Mouse (Mus musculus) heart, postnatal 4 days (tissue): ENCODE measurements around the gene Mogat2. TPM values are rescaled to one million over a fixed set of nuclear protein-coding genes. Genes with fewer than 3 reads are reported as not detected.

Experiments used
- DNase-seq: peaks from one replicate; pipeline ENCODE4 v3.0.0; 2021
- total RNA-seq, 2 experiments: library from RNA; stranded (reverse); gene quantifications; 2 replicates each; pipeline ENCODE4 v1.2.3; 2021

The Mogat2 gene
- total RNA-seq, 2 experiments from 2014 or later, result not detected

- DNase-seq, result no peak
Measured at GRCm38 (mm10) chr7:99234916-99235315, 3.5 kb downstream of the Mogat2 start.

- DNase-seq, result peak; percentile 28
Measured at GRCm38 (mm10) chr7:99232571-99232970, 5.8 kb downstream of the Mogat2 start.

- DNase-seq, result no peak
Measured at GRCm38 (mm10) chr7:99230061-99230747, 8.2 kb downstream of the Mogat2 start.

- peak; percentile 68 for DNase-seq
Measured at GRCm38 (mm10) chr7:99229411-99229810, 9.0 kb downstream of the Mogat2 start.

GRCm38 (mm10) chr7:99228825-99229224 is 9.6 kb downstream of the Mogat2 start:
- no peak for DNase-seq

GRCm38 (mm10) chr7:99227267-99227666 is 11.2 kb downstream of the Mogat2 start:
- no peak for DNase-seq

- DNase-seq, result no peak
Measured at GRCm38 (mm10) chr7:99226662-99227061, 11.8 kb downstream of the Mogat2 start.

- no peak for DNase-seq
Measured at GRCm38 (mm10) chr7:99225421-99225820, 13.0 kb downstream of the Mogat2 start.

- DNase-seq, result no peak
Measured at GRCm38 (mm10) chr7:99224648-99225190, 13.7 kb downstream of the Mogat2 start.

GRCm38 (mm10) chr7:99224225-99224624 is 14.2 kb downstream of the Mogat2 start:
- no peak for DNase-seq

- DNase-seq, result peak; percentile 84
Measured at GRCm38 (mm10) chr7:99217338-99218074, 20.9 kb downstream of the Mogat2 start.

- DNase-seq, result peak; percentile 69
Measured at GRCm38 (mm10) chr7:99215347-99215855, 23.0 kb downstream of the Mogat2 start.

GRCm38 (mm10) chr7:99214621-99215185 is 23.7 kb downstream of the Mogat2 start:
- no peak for DNase-seq

GRCm38 (mm10) chr7:99213686-99214085 is 24.7 kb downstream of the Mogat2 start:
- DNase-seq, result no peak

- DNase-seq, result no peak
Measured at GRCm38 (mm10) chr7:99213056-99213455, 25.4 kb downstream of the Mogat2 start.

- no peak for DNase-seq
Measured at GRCm38 (mm10) chr7:99208704-99209103, 29.7 kb downstream of the Mogat2 start.

- DNase-seq, result no peak
Measured at GRCm38 (mm10) chr7:99206364-99206763, 32.1 kb downstream of the Mogat2 start.

- peak; percentile 54 for DNase-seq
Measured at GRCm38 (mm10) chr7:99202163-99202562, 36.3 kb downstream of the Mogat2 start.

GRCm38 (mm10) chr7:99200290-99200689 is 38.1 kb downstream of the Mogat2 start:
- DNase-seq, result no peak

- no peak for DNase-seq
Measured at GRCm38 (mm10) chr7:99199451-99200175, 38.8 kb downstream of the Mogat2 start.

GRCm38 (mm10) chr7:99198811-99199210 is 39.6 kb downstream of the Mogat2 start:
- no peak for DNase-seq

- no peak for DNase-seq
Measured at GRCm38 (mm10) chr7:99194511-99194910, 43.9 kb downstream of the Mogat2 start.
